11 mouse cellular contexts compared by ENCODE assay signal in genomic region chr15:84621722-84622428, GRCm38 (mm10). TPM values are rescaled to one million over a fixed set of nuclear protein-coding genes. Genes with fewer than 3 reads are reported as not detected.
DNase-seq lines count a peak whose midpoint lies in the region; ATAC-seq and TF ChIP-seq lines count a peak whose summit lies in the region.
"Had no signal": no experiment of that assay in that cellular context is flagged by ENCODE, and none has a peak within 500 bp of the region (broad histone marks: within the 10 kb centered on the region; RNA-seq: fewer than 3 reads in every experiment).

No protein-coding gene starts in this region.

- intact Hi-C loops in left cerebral cortex, postnatal 4 days (cut with DNase I): no loop called here
- intact Hi-C loops in heart, postnatal 36 days (cut with DNase I): no loop called here

- H3K27ac ChIP-seq in hindbrain, embryonic 11.5 days (ENCODE audit: low read depth, low read length): no peak overlapping the region
- H3K27ac ChIP-seq in kidney, embryonic 14.5 days (ENCODE audit: low read depth, low read length): no peak overlapping the region
- no peak overlapping the region for H3K27ac ChIP-seq in liver, postnatal 0 days (ENCODE audit: low read depth)
- H3K27ac ChIP-seq: embryonic facial prominence, embryonic 15.5 days; hindbrain, embryonic 15.5 days had no signal

- no peaks in the 10 kb centered on the region for H3K27me3 ChIP-seq in hindbrain, embryonic 11.5 days (ENCODE audit: control insufficient read depth, insufficient read depth, low read length)
- H3K27me3 ChIP-seq in kidney, embryonic 14.5 days (ENCODE audit: control insufficient read depth, insufficient read depth, low read length): no peaks in the 10 kb centered on the region
- no peaks in the 10 kb centered on the region for H3K27me3 ChIP-seq in liver, postnatal 0 days (ENCODE audit: insufficient read depth, low read length)
- H3K27me3 ChIP-seq: embryonic facial prominence, embryonic 15.5 days; hindbrain, embryonic 15.5 days had no signal

- peak; percentile 73; the same call in 1 of the 2 replicates for ATAC-seq in hindbrain, embryonic 11.5 days (ENCODE audit: low FRiP score)
- no peak for ATAC-seq in kidney, embryonic 14.5 days (ENCODE audit: low FRiP score, low TSS enrichment)
- ATAC-seq in liver, postnatal 0 days: no peak

- TF ChIP-seq EP300 in liver, postnatal 0 days (IDR thresholded peaks at IDR 0.05; ENCODE audit: low read depth): no peak

- no peak overlapping the region for H3K4me2 ChIP-seq in hindbrain, embryonic 11.5 days (replicated peaks; ENCODE audit: low read depth, low read length)
- no peak overlapping the region for H3K4me2 ChIP-seq in kidney, embryonic 14.5 days (replicated peaks; ENCODE audit: low read depth, low read length)
- no peak overlapping the region for H3K4me2 ChIP-seq in liver, postnatal 0 days (ENCODE audit: low read depth, low read length)
- H3K4me2 ChIP-seq: embryonic facial prominence, embryonic 15.5 days; hindbrain, embryonic 15.5 days had no signal

- peaks cover 9% of the 10 kb centered on the region for H3K4me1 ChIP-seq in hindbrain, embryonic 11.5 days (replicated peaks; ENCODE audit: control insufficient read depth, insufficient read depth, low read length)
- H3K4me1 ChIP-seq in kidney, embryonic 14.5 days (ENCODE audit: control insufficient read depth, insufficient read depth, low read length): no peaks in the 10 kb centered on the region; the same call in 1 of the 2 replicates
- no peaks in the 10 kb centered on the region for H3K4me1 ChIP-seq in liver, postnatal 0 days (ENCODE audit: insufficient read depth)

- TF ChIP-seq CTCF in liver, postnatal 0 days (IDR thresholded peaks at IDR 0.05; ENCODE audit: low read depth): no peak

- no peaks in the 10 kb centered on the region for H3K36me3 ChIP-seq in hindbrain, embryonic 11.5 days (ENCODE audit: control insufficient read depth, insufficient read depth, low read length)
- H3K36me3 ChIP-seq in kidney, embryonic 14.5 days (ENCODE audit: control insufficient read depth, insufficient read depth, low read length): no peaks in the 10 kb centered on the region
- H3K36me3 ChIP-seq in liver, postnatal 0 days (replicated peaks; ENCODE audit: insufficient read depth, low read length): no peaks in the 10 kb centered on the region
- H3K36me3 ChIP-seq: embryonic facial prominence, embryonic 15.5 days; hindbrain, embryonic 15.5 days had no signal

- H3K9me3 ChIP-seq in hindbrain, embryonic 11.5 days (ENCODE audit: control insufficient read depth, low read length): no peaks in the 10 kb centered on the region
- no peaks in the 10 kb centered on the region for H3K9me3 ChIP-seq in kidney, embryonic 14.5 days (ENCODE audit: control insufficient read depth, low read length)
- no peaks in the 10 kb centered on the region for H3K9me3 ChIP-seq in liver, postnatal 0 days (ENCODE audit: low read length)
- H3K9me3 ChIP-seq: embryonic facial prominence, embryonic 15.5 days; hindbrain, embryonic 15.5 days had no signal

- H3K9ac ChIP-seq in hindbrain, embryonic 11.5 days (ENCODE audit: low read depth, low read length): no peak overlapping the region
- H3K9ac ChIP-seq in kidney, embryonic 14.5 days (ENCODE audit: low read depth, low read length): no peak overlapping the region
- no peak overlapping the region for H3K9ac ChIP-seq in liver, postnatal 0 days (replicated peaks)
- H3K9ac ChIP-seq: embryonic facial prominence, embryonic 15.5 days; hindbrain, embryonic 15.5 days had no signal

- H3K4me3 ChIP-seq in hindbrain, embryonic 11.5 days (ENCODE audit: low read depth, low read length): no peak overlapping the region
- no peak overlapping the region for H3K4me3 ChIP-seq in kidney, embryonic 14.5 days (ENCODE audit: low read length)
- H3K4me3 ChIP-seq in liver, postnatal 0 days (ENCODE audit: low read depth, low read length): no peak overlapping the region
- H3K4me3 ChIP-seq: embryonic facial prominence, embryonic 15.5 days; hindbrain, embryonic 15.5 days had no signal

- DNase-seq in retina, postnatal 1 day: peak; percentile 85
- DNase-seq in retina, embryonic 14.5 days (ENCODE audit: low spot score): no peak
- DNase-seq in hindbrain, embryonic 11.5 days (ENCODE audit: low spot score): peak; percentile 68
- DNase-seq in left cerebral cortex, postnatal 4 days: peak; percentile 74
- no peak for DNase-seq in kidney, adult 18-20 months
- DNase-seq in liver, postnatal 0 days: no peak
- DNase-seq in heart, postnatal 36 days: no peak
- DNase-seq: cerebellum, adult 2 months had no signal

- 22% methylated on average over 14 of the region's 14 CpGs for WGBS in hindbrain, embryonic 11.5 days
- WGBS in kidney, embryonic 14.5 days: 37% methylated on average over 14 of the region's 14 CpGs
- WGBS in liver, postnatal 0 days (ENCODE audit: insufficient replicate concordance): 48% methylated on average over 14 of the region's 14 CpGs

RNA-seq across cellular contexts. Expression of gene Prr5, which starts 47.5 kb away (rescaled TPM):
- 12.1 and 13.9 TPM in 2 replicates for polyA plus RNA-seq in hindbrain, embryonic 11.5 days (2014; fragmentation: Nextera tagmentation; extraction: Ambion mirVana)
- 10 to 100 TPM; 16.7 to 18.5 TPM for total RNA-seq in left cerebral cortex, postnatal 4 days (2021)
- 27.2 and 34.8 TPM in 2 replicates for polyA plus RNA-seq in kidney, embryonic 14.5 days (2014; fragmentation: Nextera tagmentation; extraction: Ambion mirVana)
- 4.3 and 5.5 TPM in 2 replicates for polyA plus RNA-seq in liver, postnatal 0 days (2015; fragmentation: Nextera tagmentation; extraction: Ambion mirVana)
- 1 to 10 TPM; 3.1 to 3.7 TPM for total RNA-seq in heart, postnatal 36 days (2021)

Comparison
In these comparisons a context has a peak if more than half of its experiments do, and no peak if none do; other contexts are left out.
1. DNase-seq: peak in retina, postnatal 1 day (single experiment), hindbrain, embryonic 11.5 days (single experiment) and left cerebral cortex, postnatal 4 days (single experiment); none in retina, embryonic 14.5 days (single experiment), kidney, adult 18-20 months (single experiment), liver, postnatal 0 days (single experiment) and heart, postnatal 36 days (0 of 2).